Mouse (Mus musculus) testis, adult 2 months (tissue): ENCODE measurements around the gene Cenpm.

Experiments used
- CTCF ChIP-seq: fragments of 200-500 bp; IDR thresholded peaks from 2 replicates; pipeline ENCODE4 v1.5.1; 2012; ENCODE audit warnings: low read depth, mild to moderate bottlenecking, inconsistent platforms, low read length, moderate library complexity; ENCODE audit not compliant: control insufficient read depth, insufficient read depth, insufficient replicate concordance
- POLR2A ChIP-seq: fragments of 200-500 bp; IDR thresholded peaks from 2 replicates; pipeline ENCODE4 v1.6.1; 2012; ENCODE audit warnings: low read depth, mild to moderate bottlenecking, inconsistent platforms, low read length, moderate library complexity; ENCODE audit not compliant: control insufficient read depth

GRCm38 (mm10) chr15:82274927-82275901 is 30.7 kb upstream of the Cenpm start:
- TF ChIP-seq CTCF (no peak), POLR2A (no peak)
